Mouse (Mus musculus): Measurements from ENCODE around the gene Tff3.

DNA sequence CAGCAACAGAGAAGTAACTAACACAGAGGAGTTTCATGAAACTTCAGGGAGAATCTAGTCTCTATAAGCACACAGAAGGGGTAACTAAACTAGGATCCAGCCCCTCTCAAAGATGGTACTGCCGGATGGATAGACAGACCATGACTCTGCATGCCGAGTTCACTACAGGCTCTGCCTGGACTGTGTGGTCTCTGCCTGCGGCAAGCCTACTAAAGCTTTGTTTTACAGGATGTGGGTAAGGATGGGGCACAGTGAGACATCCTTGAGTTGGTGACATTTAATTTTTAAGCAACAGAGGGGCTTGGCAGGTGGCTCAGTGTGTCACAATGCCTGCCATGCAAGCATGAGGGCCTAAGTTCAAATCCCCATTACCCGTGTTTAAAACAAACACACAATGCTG lies 46.9 kb upstream of the Tff3 start:
- TF ChIP-seq CTCF (conservative IDR thresholded peaks at IDR 0.05; ENCODE audit: insufficient read depth, insufficient read length, low read depth, low read length) (no peak), POLR2A (IDR thresholded peaks at IDR 0.05; ENCODE audit: low read depth, low read length) (no peak)
